Mouse (Mus musculus) olfactory bulb, adult 2 months (tissue): Measurements from ENCODE around the gene Slc39a7. TPM values are rescaled to one million over a fixed set of nuclear protein-coding genes. Genes with fewer than 3 reads are reported as not detected.
"Not testable (repeated sequence)": the region's sequence is repeated elsewhere in the genome, so short reads cannot be mapped to it uniquely, and the experiment has no call there.

Experiments used
- H3K27ac ChIP-seq: fragments of 200-500 bp; 2 replicates; pipeline ENCODE4 v1.5.1; 2012; ENCODE audit warnings: low read depth, low read length; ENCODE audit not compliant: insufficient read depth
- H3K4me1 ChIP-seq: fragments of 200-500 bp; 2 replicates; pipeline ENCODE4 v1.6.1; 2012; ENCODE audit warnings: low read length; ENCODE audit not compliant: control insufficient read depth, insufficient read depth
- H3K4me3 ChIP-seq: fragments of 200-500 bp; 2 replicates; pipeline ENCODE4 v1.5.1; 2012; ENCODE audit warnings: mild to moderate bottlenecking, low read depth, low read length, moderate library complexity; ENCODE audit not compliant: insufficient read depth
- CTCF ChIP-seq: fragments of 200-500 bp; IDR thresholded peaks from 2 replicates; pipeline ENCODE4 v1.5.1; 2012; ENCODE audit warnings: low read depth, mild to moderate bottlenecking, low read length, moderate library complexity; ENCODE audit not compliant: insufficient read depth
- POLR2A ChIP-seq: fragments of 200-500 bp; IDR thresholded peaks from 2 replicates; pipeline ENCODE4 v1.6.1; 2012; ENCODE audit warnings: mild to moderate bottlenecking, low read depth, low read length, moderate library complexity; ENCODE audit not compliant: insufficient read depth
- WGBS: fragments of 180-500 bp; shearing (Covaris S2); methylation state at CpG from one replicate; pipeline ENCODE4 v1.1.7; 2018; 5-methylcytosine and 5-hydroxymethylcytosine counted together
- polyA plus RNA-seq: library from polyadenylated mRNA; stranded (reverse); fragments of >200 nt; gene quantifications from 2 replicates; pipeline ENCODE4 v1.2.4, GENCODE M21; 2012; ENCODE audit warnings: low replicate concordance; ENCODE audit not compliant: missing spikeins, insufficient read depth, insufficient read length

Gene Slc39a7
- polyA plus RNA-seq, 1 experiment = not detected

DNA sequence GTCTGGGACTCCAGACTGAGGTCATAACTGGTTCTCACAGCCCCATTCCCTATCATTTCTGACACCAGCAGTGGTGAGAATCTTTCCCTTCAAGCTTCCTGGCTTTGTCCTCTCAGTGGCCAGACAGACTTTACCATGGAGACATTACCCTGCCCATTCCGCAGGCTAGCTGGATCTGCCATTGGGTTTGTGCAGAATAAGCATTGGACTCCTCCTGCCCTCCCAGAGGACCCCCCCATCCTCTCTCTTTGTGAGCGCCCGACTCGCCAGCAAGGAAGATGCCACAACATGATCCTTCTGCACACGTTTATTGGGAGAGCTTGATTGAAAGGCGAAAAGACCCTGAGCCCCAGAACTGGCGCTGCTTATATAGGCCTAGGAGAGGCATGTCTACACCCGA, 18.0 kb downstream of the Slc39a7 start:
- Histone ChIP-seq H3K27ac (no peak overlapping the region), H3K4me1 (no peaks in the 10 kb centered on the region), H3K4me3 (no peak overlapping the region)
- WGBS = 92% methylated on average over 8 of the region's 8 CpGs
- TF ChIP-seq POLR2A (no peak), CTCF (no peak)

DNA sequence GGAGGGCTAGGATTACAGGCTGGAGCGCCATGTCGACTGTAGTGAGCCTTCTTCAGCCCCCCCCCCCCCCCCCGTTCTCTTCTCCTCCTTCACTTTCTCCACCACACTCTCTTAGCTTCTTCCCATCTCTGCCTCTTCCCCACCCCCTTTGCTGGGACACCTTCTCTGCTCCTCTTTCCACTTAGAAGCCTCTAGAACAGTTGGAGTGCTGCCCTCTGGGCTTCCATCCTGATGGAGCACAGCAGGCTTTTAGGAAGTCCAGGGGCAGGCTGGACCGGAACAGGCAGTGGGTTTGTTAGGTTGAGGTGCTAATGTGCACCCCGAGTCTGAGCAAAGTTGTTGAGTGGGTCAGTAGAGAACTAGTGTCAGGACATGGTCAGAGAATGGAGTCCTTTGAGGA, 21.3 kb downstream of the Slc39a7 start:
- Histone ChIP-seq H3K27ac (no peak overlapping the region), H3K4me1 (no peaks in the 10 kb centered on the region), H3K4me3 (no peak overlapping the region)
- 81% methylated on average over 5 of the region's 5 CpGs for WGBS
- TF ChIP-seq POLR2A (no peak), CTCF (no peak)

DNA sequence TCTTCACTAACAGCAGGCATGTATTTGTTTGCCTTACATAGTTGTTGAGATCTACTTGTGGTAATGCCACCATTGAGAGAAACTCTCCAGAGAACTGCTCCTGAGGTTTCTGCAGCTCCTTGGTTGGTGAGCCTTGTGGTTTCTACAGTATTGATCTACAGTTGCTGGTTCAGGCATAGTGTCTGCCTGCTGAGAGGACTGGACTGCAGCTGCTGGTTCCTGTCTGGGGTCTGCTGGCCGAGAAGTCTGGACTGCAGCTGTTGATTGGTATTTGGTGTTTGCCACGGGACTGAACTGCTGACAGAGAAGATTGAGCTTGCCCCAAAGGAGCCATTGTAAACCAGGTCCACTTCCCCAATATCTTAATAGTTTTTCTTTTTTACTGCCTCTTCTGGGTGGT, 24.9 kb downstream of the Slc39a7 start:
- no peaks in the 10 kb centered on the region for H3K4me1 ChIP-seq
- H3K27ac ChIP-seq = no peak overlapping the region
- WGBS = 59% methylated on average over 2 of the region's 2 CpGs
- TF ChIP-seq CTCF (no peak), POLR2A (no peak)
- no peak overlapping the region for H3K4me3 ChIP-seq

DNA sequence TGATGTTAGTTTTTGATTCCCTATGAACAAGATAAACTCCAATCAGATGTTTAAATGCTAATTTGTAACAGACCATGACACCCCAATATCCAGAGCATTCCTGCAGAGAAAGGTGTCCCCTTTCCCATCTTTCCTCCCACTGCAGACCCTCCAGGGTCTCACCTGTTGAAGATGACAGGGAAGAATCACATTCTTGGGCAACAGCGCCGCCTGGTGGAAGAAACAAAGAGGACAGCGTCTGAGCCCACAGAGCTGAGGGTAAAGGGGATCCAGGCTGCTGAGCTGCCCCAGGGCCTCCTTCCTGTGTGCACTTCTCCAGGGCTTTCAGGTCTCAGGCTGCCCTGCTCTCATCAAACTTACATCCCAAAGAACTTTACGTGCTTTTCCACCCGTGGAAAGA, 28.1 kb downstream of the Slc39a7 start:
- Histone ChIP-seq H3K4me3 (no peak overlapping the region), H3K27ac (no peak overlapping the region), H3K4me1 (peaks cover 9% of the 10 kb centered on the region)
- peak; percentile 59 for TF ChIP-seq CTCF
- no peak for TF ChIP-seq POLR2A
- WGBS = 5% methylated on average over 5 of the region's 5 CpGs

DNA sequence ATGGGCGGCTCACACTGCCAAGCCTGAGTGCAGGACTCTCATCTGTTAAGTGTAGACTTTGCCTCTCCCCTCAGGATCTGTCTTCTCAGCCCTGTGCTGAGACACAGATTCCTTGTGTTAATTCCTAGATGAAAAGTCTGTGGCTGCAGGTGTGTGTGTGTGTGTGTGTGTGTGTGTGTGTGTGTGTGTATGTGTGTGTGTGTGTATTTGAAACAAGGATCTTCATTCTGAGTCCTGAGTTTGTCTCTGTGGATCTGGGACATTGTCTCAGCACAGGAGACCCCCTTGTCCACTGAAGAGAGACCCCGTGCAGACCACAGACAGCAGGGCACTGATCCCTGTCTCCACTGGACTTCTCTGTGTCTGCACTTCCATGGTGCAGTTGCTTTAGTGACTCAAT, 30.7 kb downstream of the Slc39a7 start:
- H3K27ac ChIP-seq, H3K4me3 ChIP-seq, H3K4me1 ChIP-seq: not testable (repeated sequence)
- 65% methylated on average over 2 of the region's 2 CpGs for WGBS

DNA sequence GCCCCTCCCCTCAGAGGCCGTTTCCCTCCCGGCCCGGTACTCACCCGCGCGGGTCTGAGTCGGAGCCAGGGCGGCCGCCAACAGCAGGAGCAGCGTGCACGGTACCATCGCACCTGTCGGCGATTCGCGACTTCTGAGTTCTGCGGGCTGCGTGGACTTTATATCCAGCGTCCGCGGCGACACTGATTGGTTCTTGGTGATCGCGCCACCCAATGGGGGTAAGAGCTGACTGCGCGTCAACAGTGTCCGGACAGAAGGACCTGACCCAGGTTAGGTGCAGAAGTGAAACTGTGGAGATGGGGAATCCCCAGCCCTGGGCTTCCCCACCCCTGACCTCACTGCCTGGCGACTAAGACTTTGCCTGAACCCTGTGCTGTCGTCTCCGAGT, 31.3 kb downstream of the Slc39a7 start, which contains the start of gene H2-K1:
H2-K1 (minus strand) TSS at position 198 of the 388 bp plus-strand sequence.
- Histone ChIP-seq H3K27ac (no peak within 1 kb of the TSS), H3K4me1 (peaks cover 9% of the 10 kb centered on the region), H3K4me3 (peak within 1 kb of the TSS; percentile 58)
- WGBS = under 1% methylated on average over 30 of the region's 30 CpGs
- TF ChIP-seq POLR2A (peak; percentile 43), CTCF (no peak)

DNA sequence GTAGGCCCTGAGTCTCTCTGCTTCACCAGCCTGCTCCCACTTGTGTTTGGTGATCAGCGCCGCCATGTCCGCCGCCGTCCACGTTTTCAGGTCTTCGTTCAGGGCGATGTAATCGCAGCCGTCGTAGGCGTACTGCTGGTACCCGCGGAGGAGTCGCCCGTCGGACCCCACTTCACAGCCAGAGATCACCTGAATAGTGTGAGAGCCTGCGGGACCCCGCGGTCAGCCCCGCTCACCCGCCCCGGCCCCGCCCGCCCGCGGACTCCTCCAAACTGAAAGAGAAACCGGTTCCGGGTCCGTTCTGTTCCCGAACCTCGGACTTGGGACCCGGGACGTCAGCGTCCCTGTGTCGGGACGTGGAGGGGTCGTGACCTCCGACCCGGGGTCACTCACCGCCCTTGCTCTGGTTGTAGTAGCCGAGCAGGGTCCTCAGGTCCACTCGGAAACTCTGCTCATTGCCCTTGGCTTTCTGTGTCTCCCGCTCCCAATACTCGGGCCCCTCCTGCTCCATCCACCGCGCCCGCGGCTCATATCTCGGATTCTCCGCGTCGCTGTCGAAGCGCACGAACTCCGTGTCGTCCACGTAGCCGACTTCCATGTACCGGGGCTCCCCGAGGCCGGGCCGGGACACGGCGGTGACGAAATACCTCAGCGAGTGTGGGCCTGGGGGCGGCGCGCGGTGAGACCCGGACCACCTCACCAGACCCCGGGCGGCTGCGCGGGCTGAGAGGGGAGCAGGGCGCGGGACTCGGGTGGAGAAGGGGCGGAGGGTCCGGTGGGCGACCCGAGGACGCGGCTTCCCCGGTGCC, 31.9 kb downstream of the Slc39a7 start:
- Histone ChIP-seq H3K27ac (no peak overlapping the region), H3K4me1 (peaks cover 9% of the 10 kb centered on the region), H3K4me3 (peak overlapping the region; percentile 58)
- no peak for TF ChIP-seq CTCF
- TF ChIP-seq POLR2A = no peak
- WGBS = 1% methylated on average over 81 of the region's 87 CpGs

DNA sequence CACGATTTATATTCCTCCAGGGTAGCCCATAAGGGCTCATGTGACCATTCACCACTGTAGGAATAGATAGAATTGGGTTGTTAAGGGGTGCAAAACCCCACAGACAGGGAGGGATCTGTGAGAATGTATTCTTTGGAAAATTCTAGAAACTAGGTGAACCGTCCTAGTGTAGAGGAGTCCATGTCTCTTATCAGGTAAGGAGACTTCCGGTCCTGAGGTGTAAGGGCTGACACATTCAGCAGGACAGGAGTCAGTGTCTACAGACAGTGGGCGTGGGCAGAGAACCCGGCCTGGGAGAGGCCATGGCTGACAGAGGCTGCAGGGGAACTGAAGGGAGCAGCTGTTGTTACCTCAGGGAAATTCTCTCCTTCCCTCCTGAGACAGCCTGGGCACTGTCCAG, 32.8 kb downstream of the Slc39a7 start:
- not testable (repeated sequence) for H3K4me3 ChIP-seq, H3K27ac ChIP-seq, H3K4me1 ChIP-seq
- WGBS = 76% methylated on average over 5 of the region's 5 CpGs

DNA sequence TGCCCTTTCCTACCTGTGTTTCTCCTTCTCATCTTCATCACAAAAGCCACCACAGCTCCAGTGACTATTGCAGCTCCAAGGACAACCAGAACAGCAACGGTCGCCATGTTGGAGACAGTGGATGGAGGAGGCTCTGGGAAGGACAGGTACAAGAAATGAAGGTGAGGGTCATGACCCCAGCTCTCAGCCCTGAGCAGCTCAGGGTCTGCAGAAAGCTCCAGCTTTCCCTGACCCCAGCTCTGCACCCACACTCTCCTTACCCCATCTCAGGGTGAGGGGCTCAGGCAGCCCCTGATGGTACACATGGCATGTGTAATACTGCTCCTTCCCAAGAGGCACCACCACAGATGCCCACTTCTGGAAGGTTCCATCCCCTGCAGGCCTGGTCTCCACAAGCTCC, 34.5 kb downstream of the Slc39a7 start:
- not testable (repeated sequence) for H3K4me1 ChIP-seq, H3K4me3 ChIP-seq, H3K27ac ChIP-seq
- WGBS = 94% methylated on average over 2 of the region's 2 CpGs

DNA sequence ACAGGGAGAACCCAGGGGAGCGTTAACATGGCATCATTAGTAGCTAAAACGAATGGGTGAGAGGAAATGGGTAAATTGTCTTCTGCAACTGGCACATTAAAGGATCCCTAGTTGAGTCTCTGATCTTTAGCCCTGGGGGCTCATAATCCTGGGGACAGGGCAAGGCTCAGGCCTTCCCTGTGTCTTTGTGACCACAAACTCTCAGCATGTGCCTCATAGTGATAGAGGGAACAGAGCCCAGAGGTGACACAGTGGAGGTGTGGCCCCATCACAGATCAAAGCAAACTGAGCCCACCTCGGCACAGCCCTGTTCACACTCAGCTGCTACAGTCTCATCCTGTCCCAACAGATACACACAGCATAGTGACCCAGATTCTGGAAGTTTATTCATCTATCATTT, 35.8 kb downstream of the Slc39a7 start:
- 74% methylated on average over 3 of the region's 3 CpGs for WGBS
- no peak for TF ChIP-seq CTCF
- TF ChIP-seq POLR2A = no peak
- Histone ChIP-seq H3K4me1 (peaks cover 9% of the 10 kb centered on the region), H3K27ac (no peak overlapping the region), H3K4me3 (no peak overlapping the region)
